Mouse (Mus musculus) lung, embryonic 14.5 days (tissue): ENCODE data around the gene Nosip. TPM values are rescaled to one million over a fixed set of nuclear protein-coding genes. Genes with fewer than 3 reads are reported as not detected.
A peak's percentile ranks its signal among the peaks of the same experiment; 100 is the strongest.

Experiments used
- ATAC-seq: fragments of 200-750 bp; cut with Nextera tagmentation; 2 replicates; pipeline ENCODE4 v1.8.0; 2017; ENCODE audit warnings: mild to moderate bottlenecking, moderate TSS enrichment, moderate library complexity; ENCODE audit not compliant: insufficient read depth
- DNase-seq: peaks from one replicate; pipeline ENCODE4 v3.0.0-alpha.2; 2015
- H3K27ac ChIP-seq: fragments of 300-500 bp; sonication (generic); 2 replicates; pipeline ENCODE4 v1.5.1; 2014; ENCODE audit warnings: low read depth, mild to moderate bottlenecking, moderate library complexity
- H3K27me3 ChIP-seq: fragments of 300-500 bp; sonication (generic); 2 replicates; pipeline ENCODE4 v1.6.1; 2014; ENCODE audit warnings: low read length, control low read depth; ENCODE audit not compliant: insufficient read depth
- H3K36me3 ChIP-seq: fragments of 300-500 bp; sonication (generic); 2 replicates; pipeline ENCODE4 v1.6.1; 2014; ENCODE audit warnings: control low read depth; ENCODE audit not compliant: insufficient read depth
- H3K4me1 ChIP-seq: fragments of 300-500 bp; sonication (generic); 2 replicates; pipeline ENCODE4 v1.6.1; 2014; ENCODE audit warnings: antibody characterized with exemption, control low read depth; ENCODE audit not compliant: insufficient read depth
- H3K4me2 ChIP-seq: fragments of 300-500 bp; sonication (generic); 2 replicates; pipeline ENCODE4 v1.6.1; 2014; ENCODE audit warnings: mild to moderate bottlenecking
- H3K4me3 ChIP-seq: fragments of 300-500 bp; sonication (generic); 2 replicates; pipeline ENCODE4 v1.5.1; 2014; ENCODE audit warnings: low read depth, low read length
- H3K9ac ChIP-seq: fragments of 300-500 bp; sonication (generic); 2 replicates; pipeline ENCODE4 v1.6.1; 2014
- H3K9me3 ChIP-seq: fragments of 300-500 bp; sonication (generic); 2 replicates; pipeline ENCODE4 v1.6.1; 2016; ENCODE audit warnings: low read depth, low read length, control low read depth
- CTCF ChIP-seq: IDR thresholded peaks from 2 replicates; pipeline ENCODE4 v1.5.1; 2016; ENCODE audit warnings: antibody characterized with exemption, low read depth
- WGBS: fragments of 180-500 bp; shearing (Covaris S2); extraction: QIAGEN DNeasy Blood & Tissue Kit; methylation state at CpG from one replicate; pipeline ENCODE4 v1.1.7; 2014; 5-methylcytosine and 5-hydroxymethylcytosine counted together
- polyA plus RNA-seq: library from polyadenylated mRNA; unstranded; fragments of >200 nt; fragmentation: Nextera tagmentation; extraction: Ambion mirVana; gene quantifications from 2 replicates; pipeline ENCODE4 v1.2.1, GENCODE M21; 2014

The Nosip gene
- polyA plus RNA-seq, 1 experiment from 2014 or later, result 68.6 TPM

GRCm38 (mm10) chr7:45073949-45074348 is 11.7 kb downstream of the Nosip start:
- Histone ChIP-seq H3K4me1 (no peaks in the 10 kb centered on the region), H3K4me3 (no peak overlapping the region), H3K36me3 (peaks cover 46% of the 10 kb centered on the region), H3K4me2 (no peak overlapping the region), H3K9ac (no peak overlapping the region), H3K27me3 (no peaks in the 10 kb centered on the region), H3K9me3 (no peaks in the 10 kb centered on the region), H3K27ac (no peak overlapping the region)
- WGBS, result 84% methylated on average over 12 of the region's 12 CpGs
- no peak for TF ChIP-seq CTCF
- ATAC-seq (no peak), DNase-seq (no peak)

- WGBS, result 68% methylated on average over 4 of the region's 4 CpGs
- Histone ChIP-seq H3K4me2 (no peak overlapping the region), H3K4me1 (no peaks in the 10 kb centered on the region), H3K36me3 (peaks cover 46% of the 10 kb centered on the region), H3K27me3 (no peaks in the 10 kb centered on the region), H3K27ac (no peak overlapping the region), H3K9me3 (no peaks in the 10 kb centered on the region), H3K4me3 (no peak overlapping the region), H3K9ac (no peak overlapping the region)
- ATAC-seq (no peak), DNase-seq (no peak)
- TF ChIP-seq CTCF, result no peak
These were observed 13.2 kb downstream of the Nosip start for GRCm38 (mm10) chr7:45075405-45075804.

GRCm38 (mm10) chr7:45076501-45076900 is 14.3 kb downstream of the Nosip start:
- no peaks in the 10 kb centered on the region for H3K27me3 ChIP-seq
- no peaks in the 10 kb centered on the region for H3K4me1 ChIP-seq
- no peak for TF ChIP-seq CTCF
- no peak overlapping the region for H3K4me2 ChIP-seq
- no peak overlapping the region for H3K9ac ChIP-seq
- 83% methylated on average over 30 of the region's 30 CpGs for WGBS
- DNase-seq, result no peak
- no peak overlapping the region for H3K27ac ChIP-seq
- H3K36me3 ChIP-seq, result peaks cover 46% of the 10 kb centered on the region
- H3K4me3 ChIP-seq, result no peak overlapping the region
- ATAC-seq, result no peak
- H3K9me3 ChIP-seq, result no peaks in the 10 kb centered on the region

- no peak overlapping the region for H3K27ac ChIP-seq
- peaks cover 51% of the 10 kb centered on the region for H3K36me3 ChIP-seq
- no peaks in the 10 kb centered on the region for H3K9me3 ChIP-seq
- H3K4me3 ChIP-seq, result no peak overlapping the region
- no peaks in the 10 kb centered on the region for H3K27me3 ChIP-seq
- DNase-seq (no peak), ATAC-seq (no peak)
- H3K4me1 ChIP-seq, result no peaks in the 10 kb centered on the region
- no peak overlapping the region for H3K9ac ChIP-seq
- TF ChIP-seq CTCF, result no peak
- H3K4me2 ChIP-seq, result no peak overlapping the region
- 85% methylated on average over 14 of the region's 14 CpGs for WGBS
These were observed 15.1 kb downstream of the Nosip start for GRCm38 (mm10) chr7:45077322-45077721.

GRCm38 (mm10) chr7:45077829-45078228 is 15.6 kb downstream of the Nosip start:
- Histone ChIP-seq H3K9me3 (no peaks in the 10 kb centered on the region), H3K4me3 (no peak overlapping the region), H3K4me1 (no peaks in the 10 kb centered on the region), H3K36me3 (peaks cover 56% of the 10 kb centered on the region), H3K27ac (no peak overlapping the region), H3K9ac (no peak overlapping the region), H3K27me3 (no peaks in the 10 kb centered on the region), H3K4me2 (no peak overlapping the region)
- DNase-seq, result no peak
- TF ChIP-seq CTCF, result no peak
- WGBS, result 82% methylated on average over 2 of the region's 2 CpGs
- ATAC-seq, result no peak

- Histone ChIP-seq H3K9ac (no peak overlapping the region), H3K4me2 (no peak overlapping the region), H3K4me1 (no peaks in the 10 kb centered on the region), H3K36me3 (peaks cover 63% of the 10 kb centered on the region), H3K4me3 (no peak overlapping the region), H3K27me3 (no peaks in the 10 kb centered on the region), H3K9me3 (no peaks in the 10 kb centered on the region), H3K27ac (no peak overlapping the region)
- 27% methylated on average over 9 of the region's 9 CpGs for WGBS
- ATAC-seq, result 0 out of 2 replicates have a peak, but pooled peaks have one; percentile 5
- peak; percentile 91 for DNase-seq
- TF ChIP-seq CTCF, result peak; percentile 88
These were observed 16.3 kb downstream of the Nosip start for GRCm38 (mm10) chr7:45078513-45078912.

GRCm38 (mm10) chr7:45079856-45080255 is 17.6 kb downstream of the Nosip start:
- peak; percentile 97 for DNase-seq
- Histone ChIP-seq H3K4me2 (no peak overlapping the region), H3K36me3 (peaks cover 62% of the 10 kb centered on the region), H3K27me3 (no peaks in the 10 kb centered on the region), H3K4me3 (no peak overlapping the region), H3K9me3 (no peaks in the 10 kb centered on the region), H3K9ac (no peak overlapping the region), H3K27ac (no peak overlapping the region), H3K4me1 (no peaks in the 10 kb centered on the region)
- under 1% methylated on average over 10 of the region's 10 CpGs for WGBS
- peak; percentile 98 for TF ChIP-seq CTCF
- peak; percentile 25 for ATAC-seq

- Histone ChIP-seq H3K4me3 (no peak overlapping the region), H3K4me1 (no peaks in the 10 kb centered on the region), H3K27ac (no peak overlapping the region), H3K27me3 (no peaks in the 10 kb centered on the region), H3K9ac (no peak overlapping the region), H3K9me3 (no peaks in the 10 kb centered on the region), H3K4me2 (no peak overlapping the region), H3K36me3 (peaks cover 64% of the 10 kb centered on the region)
- WGBS, result 46% methylated on average over 5 of the region's 5 CpGs
- ATAC-seq (no peak), DNase-seq (peak; percentile 60)
- no peak for TF ChIP-seq CTCF
These were observed 18.8 kb downstream of the Nosip start for GRCm38 (mm10) chr7:45081016-45081415.
